ENCODE assay signal across 10 mouse cellular contexts in the genomic region with DNA sequence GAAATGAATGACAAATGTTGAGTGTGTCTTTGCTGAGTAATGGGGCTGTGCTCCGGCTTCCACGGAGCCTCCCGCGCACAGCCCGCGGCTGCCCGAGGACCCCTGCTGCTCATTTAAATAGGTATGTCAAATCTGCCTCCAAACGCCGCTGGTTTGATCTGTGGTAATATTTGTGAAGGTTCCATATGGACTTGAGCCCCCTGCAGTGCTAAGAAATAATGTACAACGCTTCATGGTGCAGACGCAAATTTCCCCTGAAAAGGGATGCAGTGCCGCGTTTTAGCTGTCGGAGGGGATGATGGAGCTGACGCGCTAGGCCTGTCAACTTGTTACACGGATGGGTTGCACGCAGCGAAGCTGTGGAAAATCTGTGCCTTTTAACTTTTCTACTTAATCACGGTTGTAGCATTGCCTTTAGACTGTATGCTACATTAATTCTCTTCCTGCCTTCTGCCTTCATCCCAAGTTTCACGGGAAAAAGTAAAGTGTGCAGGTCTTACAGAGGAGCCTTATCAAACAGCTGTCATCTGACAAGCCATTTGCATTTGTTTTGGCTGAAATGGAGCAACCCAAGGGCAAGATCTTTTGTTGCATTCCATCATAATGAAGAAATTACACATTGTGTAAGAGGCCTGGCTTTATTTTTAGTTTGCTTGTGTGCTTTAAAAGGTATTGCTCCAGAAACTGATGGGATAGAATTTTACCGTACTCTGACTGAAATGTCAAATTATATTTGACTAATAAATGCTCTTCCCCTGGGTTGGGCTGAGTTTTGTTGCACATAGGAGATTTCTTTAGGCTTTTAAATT. TPM values are rescaled to one million over a fixed set of nuclear protein-coding genes. Genes with fewer than 3 reads are reported as not detected.
A peak's percentile ranks its signal among the peaks of the same experiment; 100 is the strongest.
DNase-seq lines count a peak whose midpoint lies in the region; ATAC-seq and TF ChIP-seq lines count a peak whose summit lies in the region.
"Had no signal": no experiment of that assay in that cellular context is flagged by ENCODE, and none has a peak within 500 bp of the region (broad histone marks: within the 10 kb centered on the region; RNA-seq: fewer than 3 reads in every experiment).

No protein-coding gene starts in this region.

- H3K9me3 ChIP-seq in ES-E14 (ENCODE audit: control insufficient read depth, insufficient read depth, low read depth, low read length), result no peaks in the 10 kb centered on the region
- no peaks in the 10 kb centered on the region for H3K9me3 ChIP-seq in midbrain, embryonic 10.5 days (replicated peaks)

- H3K27ac ChIP-seq in ES-E14 (ENCODE audit: insufficient read depth, low read depth, low read length, poor library complexity, severe bottlenecking), result no peak overlapping the region
- H3K27ac ChIP-seq in midbrain, embryonic 10.5 days (replicated peaks), result peak overlapping the region; percentile 77; the same call in 1 of the 2 replicates

- in situ Hi-C loops in ES-E14 (cut with MboI; ENCODE audit: low sequenced_read_pairs in 2 of 2, unreplicated experiment in 2 of 2), result no loop called here

- no peaks in the 10 kb centered on the region for H3K27me3 ChIP-seq in midbrain, embryonic 10.5 days (ENCODE audit: low read depth, poor library complexity, severe bottlenecking)

- peaks cover 2 to 8% of the 10 kb centered on the region in 2 experiments; a peak in 2 of 4 replicates for H3K4me1 ChIP-seq in ES-E14 (ENCODE audit: control insufficient read depth in 2 of 2, insufficient read depth in 2 of 2, low read length in 2 of 2, poor library complexity in 1 of 2)
- peaks cover 24% of the 10 kb centered on the region for H3K4me1 ChIP-seq in midbrain, embryonic 10.5 days

- no peak overlapping the region for H3K4me3 ChIP-seq in ES-E14 (ENCODE audit: insufficient read depth in 1 of 2, low read depth in 1 of 2, low read length in 2 of 2, poor library complexity in 1 of 2, severe bottlenecking in 1 of 2)
- no peak overlapping the region for H3K4me3 ChIP-seq in midbrain, embryonic 10.5 days

- WGBS in midbrain, embryonic 10.5 days, result 56% methylated on average over 22 of the region's 22 CpGs

- H3K36me3 ChIP-seq in ES-E14 (ENCODE audit: control insufficient read depth, insufficient read depth, low read length, poor library complexity, severe bottlenecking), result peaks cover 3% of the 10 kb centered on the region
- H3K36me3 ChIP-seq in midbrain, embryonic 10.5 days, result peaks cover 16% of the 10 kb centered on the region

- ATAC-seq in cerebellum, adult (ENCODE audit: insufficient number of reproducible peaks, low FRiP score, low TSS enrichment), result 0 out of 2 replicates have a peak, but pooled peaks have one; percentile 31

- no peak for DNase-seq in cerebellum, postnatal 4 days (ENCODE audit: low spot score in 2 of 2)
- DNase-seq in ES-E14 (ENCODE audit: low read depth, low spot score), result no peak
- DNase-seq in fat pad, adult 2 months (ENCODE audit: extremely low read depth, low read depth, low spot score), result peak; percentile 3
- no peak for DNase-seq in midbrain, embryonic 10.5 days (ENCODE audit: low spot score)
- no peak for DNase-seq in gastrocnemius, postnatal 4 days (ENCODE audit: low spot score in 2 of 2)
- no peak for DNase-seq in thymus, adult 18-20 months
- DNase-seq in gastrocnemius, adult 18-20 months (ENCODE audit: low spot score), result no peak
- DNase-seq: B cell, adult 2 months; kidney, postnatal 25 days had no signal

- H3K9ac ChIP-seq in ES-E14 (ENCODE audit: insufficient read depth, low read depth, low read length, poor library complexity, severe bottlenecking), result no peak overlapping the region

TF ChIP-seq in ES-E14, 5 proteins besides CTCF, POLR2A, EP300 and RAD21:
- TF ChIP-seq CHD2 (IDR thresholded peaks at IDR 0.05; ENCODE audit: low read depth, low read length) (no peak), MAFK (IDR thresholded peaks at IDR 0.05; ENCODE audit: insufficient read depth, low read depth, low read length) (peak; percentile 36; the same call in 1 of the 2 replicates), ZC3H11A (IDR thresholded peaks at IDR 0.05; ENCODE audit: borderline replicate concordance, low read depth, low read length) (no peak)

RNA-seq across cellular contexts. Expression of a gene that starts 37.7 kb away (rescaled TPM):
- total RNA-seq in ES-E14 (2012; rRNA removed), result 80.5 and 81.9 TPM in 2 replicates
- 56.2 and 58.7 TPM in 2 replicates for polyA plus RNA-seq in midbrain, embryonic 10.5 days (2016; fragmentation: Nextera tagmentation; extraction: Ambion mirVana)
- 10 to 100 TPM; 42.2 to 47.2 TPM for total RNA-seq in gastrocnemius, postnatal 4 days (2021)
- 10 to 100 TPM; 45.8 to 50.8 TPM for total RNA-seq in gastrocnemius, adult 18-20 months (2021)
